Mouse (Mus musculus) colon, adult 2 months (tissue): ENCODE measurements around the gene Rab10. TPM values are rescaled to one million over a fixed set of nuclear protein-coding genes. Genes with fewer than 3 reads are reported as not detected.

ENCODE experiments used
- polyA plus RNA-seq: library from polyadenylated mRNA; depleted of rRNA; stranded (reverse); fragments of >200 nt; gene quantifications from 2 replicates; pipeline ENCODE4 v1.2.3, GENCODE M21; 2012; rRNA removed

Gene Rab10
- 31.3 and 39.3 TPM in 2 replicates for polyA plus RNA-seq

DNA sequence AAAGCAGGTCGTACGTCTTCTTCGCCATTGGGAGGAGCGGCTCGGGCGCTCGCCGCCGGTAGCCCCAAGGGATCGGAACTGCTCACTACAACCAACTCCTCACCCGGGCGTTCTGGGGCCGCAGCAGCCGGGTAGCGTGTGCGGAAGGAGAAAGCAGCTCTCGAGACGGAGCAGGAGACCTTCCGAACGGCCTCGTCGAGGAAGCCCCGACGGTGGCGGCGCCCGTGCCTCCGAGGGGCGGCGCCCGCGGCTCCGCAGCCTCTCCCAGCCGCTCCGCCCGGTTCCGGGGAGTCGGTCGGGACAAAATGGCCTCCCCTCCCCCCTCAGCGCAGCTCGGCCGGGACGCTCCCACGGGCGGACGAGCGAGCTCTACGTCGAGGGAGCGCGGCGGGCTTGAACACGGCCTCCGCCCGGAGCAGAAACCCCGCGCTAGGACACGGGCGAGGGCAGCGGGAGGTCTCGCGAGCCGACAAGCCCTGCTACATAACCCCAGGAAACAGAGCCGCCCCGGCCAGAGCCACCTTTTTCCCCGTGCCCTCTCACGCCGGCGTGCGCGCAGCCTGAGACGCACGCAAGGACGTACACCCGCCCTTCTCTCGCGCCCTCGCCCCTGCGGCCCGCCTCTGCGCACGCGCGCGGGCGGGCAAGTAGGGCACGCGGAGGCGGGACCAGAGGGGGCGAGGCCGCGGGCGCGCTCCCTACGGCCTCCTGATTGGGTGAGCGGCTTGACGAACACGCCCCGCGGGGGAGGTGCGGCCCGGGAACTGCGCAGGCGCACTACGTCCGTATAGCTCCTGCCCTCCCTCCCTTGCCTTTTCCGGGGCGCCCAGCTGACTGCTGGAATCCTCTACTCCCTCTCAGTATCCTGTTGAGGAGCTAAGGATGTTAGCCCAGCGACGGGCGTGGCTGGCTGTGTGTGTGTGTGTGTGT lies at the start of gene Rab10:
Rab10 (minus strand) TSS at position 579 of the 930 bp plus-strand sequence.

Other genes starting within 250 kb of the Rab10 start
- 2.2 and 2.7 TPM in 2 replicates for gene Kif3c, start 55.2 kb upstream of the Rab10 start, polyA plus RNA-seq
- gene Asxl2, start 116.9 kb upstream of the Rab10 start, polyA plus RNA-seq: 6.4 and 7.5 TPM in 2 replicates